Mouse (Mus musculus): ENCODE measurements at regions not wholly inside any gene's neighbourhood (a gene's known extent, or its start where the extent isn't known, plus 50 kb on each side); places are given as distances from the start of the nearest gene placed in this dataset.

DNA sequence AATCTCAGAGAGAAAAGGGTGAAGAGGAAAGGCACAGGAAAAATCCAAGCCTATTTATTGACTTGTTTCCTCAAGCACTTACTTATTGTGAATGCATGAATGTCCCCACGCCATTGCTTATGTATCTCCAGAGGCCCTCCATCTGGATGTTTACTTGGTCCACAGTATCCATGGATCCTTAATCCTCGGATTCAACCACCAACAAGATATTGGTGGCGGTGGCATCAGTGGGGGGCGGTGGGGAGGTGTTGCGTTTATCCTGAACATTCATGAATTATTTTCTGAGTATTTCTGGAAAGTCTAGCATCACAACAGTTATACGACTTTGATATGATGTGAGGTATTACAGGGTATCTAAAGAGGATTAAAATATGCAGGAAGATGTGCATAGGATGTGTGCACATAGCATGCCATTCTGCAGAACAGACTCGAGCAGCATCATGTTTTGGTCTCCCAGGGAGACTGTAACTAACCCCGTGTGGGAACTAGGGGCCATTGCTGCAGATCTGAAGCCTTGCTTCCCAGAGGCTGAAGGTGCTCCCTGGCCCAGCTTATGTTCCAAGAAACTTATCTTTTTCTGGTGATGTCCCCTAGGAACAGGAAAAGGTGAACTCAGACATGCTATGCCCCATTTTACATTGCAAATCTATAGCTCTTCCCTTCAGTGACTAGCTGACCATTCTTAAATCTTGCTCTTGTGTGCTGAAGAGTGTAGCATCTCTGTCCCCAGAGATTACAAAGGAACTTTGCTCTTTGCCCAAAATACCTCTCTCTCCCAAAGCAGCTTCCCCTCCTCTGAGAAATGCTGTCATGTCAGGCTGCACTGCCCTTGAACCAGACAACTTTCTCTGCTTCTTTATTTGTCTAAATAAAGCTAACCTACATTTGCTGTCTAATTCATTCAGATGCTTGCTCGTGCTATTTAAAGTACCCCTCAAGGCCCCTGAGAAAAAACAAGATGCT, 75.0 kb upstream of the Mkln1 start:
- DNase-seq (ENCODE audit: low spot score) = no peak

DNA sequence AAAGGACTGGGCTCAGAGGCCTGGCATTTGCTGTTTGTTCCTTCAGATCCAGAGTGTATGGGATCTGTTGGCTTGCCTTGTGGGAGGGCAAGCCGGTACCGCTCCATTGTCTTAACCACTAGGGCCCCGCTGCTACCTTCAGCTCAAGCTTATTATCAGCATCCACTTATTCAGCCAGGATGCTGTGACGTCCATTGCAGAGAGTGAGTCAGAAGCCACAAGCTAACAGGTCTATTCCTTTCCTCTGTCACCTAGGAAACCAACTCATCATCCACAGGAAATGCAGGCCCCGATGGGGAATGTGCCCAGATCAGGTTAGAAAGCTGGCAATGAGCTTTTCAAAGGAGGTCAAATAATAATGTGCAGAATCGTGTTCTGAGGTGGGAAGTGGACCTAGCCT, 73.8 kb upstream of the Mkln1 start:
- DNase-seq (ENCODE audit: low spot score) = no peak

DNA sequence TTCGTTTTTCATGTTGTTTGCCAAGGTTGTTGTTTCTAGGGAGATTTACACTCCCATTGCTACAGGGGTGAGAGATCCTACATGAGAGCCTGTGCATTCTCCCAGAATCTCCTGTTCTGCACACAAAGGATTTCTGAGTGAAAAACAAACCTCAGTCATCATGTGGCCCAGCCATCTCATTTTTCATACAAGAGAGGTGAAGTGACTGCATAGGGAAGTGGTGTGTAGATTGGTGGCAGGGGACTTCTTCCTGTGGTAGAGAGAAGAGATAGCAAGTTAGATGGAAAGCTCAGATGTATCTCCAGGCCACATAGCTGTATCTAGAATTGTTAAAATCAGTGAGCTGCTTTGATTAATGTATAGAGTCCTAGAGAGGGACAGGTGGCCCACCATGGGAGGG, 72.9 kb upstream of the Mkln1 start:
- DNase-seq (ENCODE audit: low spot score) = no peak

DNA sequence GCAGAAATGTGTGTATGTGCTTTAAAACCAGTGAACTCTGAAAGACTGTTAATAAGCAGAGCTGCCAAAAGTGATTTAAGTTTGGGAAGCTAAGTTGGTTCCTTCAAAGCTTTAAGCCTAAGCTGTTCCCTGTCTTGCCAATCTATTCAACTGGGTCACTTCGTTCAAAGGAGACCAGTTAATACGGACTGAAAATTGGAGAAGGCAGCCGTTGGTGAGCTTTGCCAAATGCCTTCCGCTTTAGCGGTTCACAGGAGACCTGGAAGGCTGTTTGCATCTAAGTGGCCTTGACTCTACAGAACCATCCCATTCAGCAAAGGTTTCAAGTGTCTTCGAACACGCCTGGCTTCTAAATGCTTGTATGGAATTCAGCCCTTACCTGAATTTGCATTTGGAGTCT, 68.2 kb upstream of the Mkln1 start:
- DNase-seq (ENCODE audit: low spot score) = no peak

DNA sequence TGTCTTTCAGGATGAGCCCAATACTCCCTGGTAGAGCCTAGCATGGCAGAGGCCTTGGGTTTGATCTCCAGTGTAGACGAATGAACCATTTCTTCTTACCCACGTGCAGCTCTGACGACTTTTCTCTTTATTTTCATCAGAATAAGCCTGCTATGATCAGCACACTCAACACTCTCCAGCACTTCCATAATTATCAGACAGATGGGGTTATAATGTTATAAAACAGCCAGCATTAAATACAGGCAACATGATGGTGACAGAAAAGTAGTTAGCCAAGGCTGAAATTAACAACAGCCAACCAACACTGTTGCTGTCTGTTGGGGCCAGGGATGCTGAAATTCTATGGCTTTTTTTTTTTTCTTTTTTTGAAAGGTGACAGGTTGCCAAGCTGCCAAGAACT, 67.7 kb upstream of the Mkln1 start:
- no peak for DNase-seq (ENCODE audit: low spot score)

DNA sequence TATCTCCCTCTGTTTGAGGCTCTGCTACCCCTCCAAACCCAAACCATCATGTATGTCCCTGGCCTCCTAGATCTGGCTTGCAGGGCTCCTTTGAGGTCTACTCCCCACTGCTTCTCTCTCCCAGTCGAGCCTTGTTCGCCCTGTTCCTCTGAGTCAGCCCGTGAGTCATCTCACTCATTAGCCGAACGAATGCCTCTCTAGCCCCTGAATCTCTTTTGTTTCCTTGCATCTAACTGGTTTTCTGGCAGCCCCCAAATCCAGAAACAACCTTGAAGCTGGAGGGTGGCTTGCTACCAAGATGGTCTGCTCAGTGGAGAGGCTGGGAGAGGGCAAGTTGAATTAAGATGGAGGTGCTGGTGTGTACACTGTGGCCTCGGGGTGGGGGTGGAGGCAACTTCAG, 66.3 kb upstream of the Mkln1 start:
- DNase-seq (ENCODE audit: low spot score) = no peak

DNA sequence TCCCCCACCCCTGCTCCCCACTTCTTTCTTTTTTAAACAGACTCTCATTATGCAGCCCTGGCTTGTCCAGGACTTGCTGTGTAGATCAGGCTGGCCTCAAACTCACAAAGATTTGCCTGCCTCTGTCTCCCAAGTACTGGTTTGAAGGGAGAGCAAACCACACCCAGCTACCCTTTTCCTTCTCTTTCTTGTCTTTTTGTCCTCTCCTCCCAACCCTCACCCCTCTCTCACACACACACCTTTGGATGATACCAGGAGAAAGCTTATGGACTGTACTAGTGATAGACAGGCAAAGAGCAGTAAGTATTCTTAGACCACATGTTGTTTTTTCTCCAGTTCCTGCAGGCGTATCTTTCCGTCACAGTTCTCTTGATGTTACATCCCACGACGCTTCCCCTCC, 65.8 kb upstream of the Mkln1 start:
- no peak for DNase-seq (ENCODE audit: low spot score)

DNA sequence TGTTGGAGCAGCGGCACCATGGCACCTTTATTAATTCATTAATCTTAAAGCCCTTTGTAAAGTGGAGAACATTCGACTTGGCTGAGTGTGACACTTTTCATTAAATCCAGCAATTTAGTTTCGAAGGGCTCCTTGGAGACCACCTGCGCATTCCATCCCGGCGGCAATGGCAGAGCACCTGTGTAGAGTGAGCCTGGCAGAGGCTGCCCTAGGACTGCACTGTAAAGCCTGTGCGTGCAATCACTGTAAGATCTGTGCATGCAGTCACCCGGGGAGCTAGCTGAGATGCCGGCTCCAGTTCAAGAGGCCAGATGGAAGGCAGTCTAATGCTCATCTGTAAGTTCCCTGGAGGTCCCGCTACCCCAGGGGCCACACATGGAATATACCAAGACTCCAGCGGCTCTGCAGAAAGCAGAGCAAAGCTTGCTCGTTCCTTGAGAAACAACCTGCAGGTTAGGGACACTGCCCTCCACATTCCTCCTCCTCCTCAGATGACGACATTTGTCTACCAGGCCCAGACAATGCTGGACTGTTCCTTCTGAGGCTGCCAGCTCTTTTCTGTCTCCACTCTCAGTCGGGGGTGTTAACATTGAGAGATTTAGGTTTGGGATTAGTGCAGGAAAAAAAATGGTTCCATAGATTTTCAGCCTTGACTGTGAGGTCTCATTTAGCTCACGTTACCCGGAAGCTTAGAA, 65.2 kb upstream of the Mkln1 start:
- DNase-seq (ENCODE audit: low spot score) = no peak

DNA sequence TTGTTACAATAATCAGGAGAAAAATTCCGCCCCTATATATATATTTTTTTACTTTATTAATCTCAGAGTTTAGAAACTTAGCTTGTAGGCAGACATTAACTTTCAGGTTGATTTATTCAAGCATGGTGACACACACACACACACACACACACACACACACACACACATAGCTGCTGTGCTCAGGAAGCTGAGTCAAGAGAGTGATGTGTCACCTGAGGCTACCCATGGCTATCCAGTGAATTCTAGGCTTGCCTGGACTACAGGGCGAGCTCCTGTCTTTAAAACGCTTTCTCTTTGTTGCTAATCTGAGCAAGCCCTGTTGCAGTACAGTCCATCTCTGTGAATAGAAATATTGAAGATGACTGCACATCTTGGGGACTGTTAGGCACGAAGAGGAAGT, 64.4 kb upstream of the Mkln1 start:
- no peak for DNase-seq (ENCODE audit: low spot score)

DNA sequence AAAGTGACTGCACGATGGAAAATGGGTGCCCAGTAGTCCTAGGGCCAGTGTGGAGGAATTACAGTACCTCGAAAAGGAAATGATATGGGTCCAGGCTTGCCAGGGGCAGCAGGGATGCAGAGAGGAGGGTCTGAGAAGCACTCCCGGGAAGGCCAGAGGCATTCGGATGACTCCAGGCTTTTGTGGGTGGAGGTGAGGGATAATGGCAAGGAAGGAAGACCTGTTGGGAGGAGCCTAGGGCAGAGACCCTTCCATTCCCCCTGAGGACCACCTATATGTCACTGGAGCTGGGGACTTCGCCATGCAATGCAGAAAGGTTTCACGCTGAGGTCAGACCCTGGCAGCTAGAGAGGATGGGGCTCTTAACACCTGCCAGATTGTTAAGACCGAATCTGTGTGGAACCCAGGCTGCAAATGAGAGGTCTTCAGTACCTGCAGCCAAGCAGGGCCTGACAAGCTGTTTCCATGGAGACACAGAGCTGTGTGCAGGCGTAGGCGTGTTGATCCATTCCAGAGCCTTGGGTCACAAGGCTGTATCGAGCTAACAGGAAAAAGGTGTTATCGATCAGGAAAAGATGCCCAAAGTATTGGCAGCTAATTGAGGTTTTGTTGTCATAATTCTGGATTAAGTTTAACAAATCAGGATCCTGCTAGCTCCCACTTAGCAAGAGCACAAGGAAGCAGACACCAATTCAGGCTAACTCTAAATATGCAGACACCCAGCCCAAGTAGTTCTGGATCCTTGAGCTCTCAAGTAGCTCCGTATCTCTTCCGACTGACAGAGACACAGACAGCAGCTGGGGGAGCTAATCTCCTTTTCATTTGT, 59.2 kb upstream of the Mkln1 start:
- DNase-seq (ENCODE audit: low spot score) = no peak

DNA sequence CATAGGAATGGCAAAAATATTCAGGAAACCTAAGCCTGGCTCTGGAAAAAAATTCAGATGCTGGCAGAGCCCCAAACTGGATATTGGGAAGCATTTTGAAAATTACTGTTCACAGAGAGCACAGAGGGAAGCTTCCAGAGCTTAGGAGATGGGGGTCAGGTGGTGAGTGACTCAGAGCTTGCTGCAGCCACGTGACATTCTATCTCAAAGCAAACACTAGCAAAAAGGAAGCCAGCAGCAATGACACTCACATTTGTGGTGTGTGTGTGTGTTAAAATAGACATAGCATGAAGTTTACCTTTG, 58.6 kb upstream of the Mkln1 start:
- DNase-seq (ENCODE audit: low spot score) = no peak

DNA sequence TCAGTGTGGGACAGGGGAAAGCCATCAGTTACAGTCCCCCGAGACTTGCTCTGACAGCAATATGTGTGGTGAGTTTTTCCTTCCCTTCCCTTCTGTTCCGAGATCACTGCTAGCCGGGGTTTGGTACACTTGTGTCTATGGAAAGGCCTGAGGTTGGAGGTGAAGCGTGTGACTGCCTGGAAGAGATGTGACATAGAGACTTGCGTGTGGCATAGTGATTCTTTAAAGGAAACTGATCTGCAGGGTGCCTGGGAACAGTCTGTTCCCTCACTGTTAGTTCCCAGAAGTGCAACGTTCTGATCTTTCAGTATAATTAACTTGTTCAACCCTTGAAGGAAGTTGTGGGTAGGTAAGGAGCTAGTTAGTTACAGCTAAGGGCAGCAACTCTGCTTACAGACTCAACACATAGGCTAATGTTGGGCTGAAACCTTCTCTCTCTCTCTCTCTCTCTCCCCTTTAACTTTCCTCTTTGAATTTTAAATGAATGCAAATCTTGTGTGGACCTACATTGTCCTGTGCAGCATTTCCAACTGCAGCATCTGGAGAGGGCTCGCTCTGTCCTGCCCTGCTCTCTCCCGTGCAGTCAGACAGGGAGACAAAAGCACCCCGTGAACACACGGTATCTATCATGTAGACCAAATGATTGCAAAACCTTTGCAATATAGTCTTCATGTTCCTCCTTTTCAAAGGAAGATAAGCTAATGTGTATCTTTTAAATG, 53.0 kb upstream of the Mkln1 start:
- DNase-seq (ENCODE audit: low spot score) = no peak

DNA sequence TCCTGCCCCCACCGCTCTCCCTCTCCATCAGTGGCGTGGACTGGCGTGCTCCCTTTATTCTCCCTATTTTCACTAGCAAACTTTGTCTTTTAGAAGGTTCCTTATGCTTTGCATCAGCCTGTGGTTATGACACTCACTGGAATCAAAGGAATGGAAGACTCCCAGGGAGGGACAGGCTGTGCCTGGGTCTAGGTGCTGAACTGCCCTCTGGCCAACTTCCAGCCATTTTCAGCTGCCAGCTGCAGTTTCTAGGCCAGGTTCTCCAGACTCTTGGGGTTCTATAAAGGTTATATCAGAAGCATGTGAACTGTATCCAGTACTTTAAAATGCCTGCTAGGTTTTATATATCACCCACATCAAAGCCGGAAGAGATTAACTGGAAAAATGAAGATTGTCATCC, 50.2 kb upstream of the Mkln1 start:
- DNase-seq (ENCODE audit: low spot score) = no peak

Data from spleen, adult 12 weeks (tissue).